Mouse (Mus musculus): ENCODE results near the gene Egfl6.

GRCm38 (mm10) chrX:166626174-166626573, 40.7 kb upstream of the Egfl6 start:
- TF ChIP-seq RCOR1 (conservative IDR thresholded peaks at IDR 0.05; ENCODE audit: low read depth, low read length) (no peak), POLR2A (IDR thresholded peaks at IDR 0.05; ENCODE audit: low read depth, low read length) (no peak), ZMIZ1 (IDR thresholded peaks at IDR 0.05; ENCODE audit: low read depth, low read length) (no peak)
